In the genomic region with DNA sequence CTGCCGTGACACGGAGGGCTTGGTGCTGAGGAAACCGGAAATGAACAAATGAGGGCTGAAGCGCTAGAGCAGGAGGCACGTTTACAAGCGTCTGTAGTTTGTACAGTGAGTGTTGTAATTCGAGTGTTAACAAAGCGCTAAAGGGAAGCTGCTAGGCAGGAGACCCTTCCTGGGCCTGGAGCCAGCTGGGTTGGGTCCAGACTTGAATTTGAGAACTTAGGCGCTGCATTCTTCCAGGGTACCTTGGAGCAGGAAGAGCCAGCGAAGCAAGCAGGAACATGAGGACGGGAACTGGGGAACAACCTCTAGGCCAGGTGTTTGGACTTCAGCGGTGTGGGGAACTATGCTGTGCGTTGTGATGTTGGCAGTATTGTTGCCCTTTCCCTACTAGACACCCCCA, we compare ENCODE assay signal across 8 mouse cellular contexts. TPM values are rescaled to one million over a fixed set of nuclear protein-coding genes. Genes with fewer than 3 reads are reported as not detected.
DNase-seq lines count a peak whose midpoint lies in the region; ATAC-seq and TF ChIP-seq lines count a peak whose summit lies in the region.

No protein-coding gene starts in this region.

- H3K4me1 ChIP-seq in forebrain, embryonic 12.5 days: peaks cover 14% of the 10 kb centered on the region
- no peaks in the 10 kb centered on the region for H3K4me1 ChIP-seq in forebrain, embryonic 11.5 days (replicated peaks; ENCODE audit: control insufficient read depth, insufficient read depth, low read length)
- H3K4me1 ChIP-seq in intestine, postnatal 0 days (replicated peaks; ENCODE audit: control insufficient read depth, insufficient read depth, low read length): no peaks in the 10 kb centered on the region; the same call in 1 of the 2 replicates

- no peaks in the 10 kb centered on the region for H3K36me3 ChIP-seq in forebrain, embryonic 12.5 days (replicated peaks)
- no peaks in the 10 kb centered on the region for H3K36me3 ChIP-seq in forebrain, embryonic 11.5 days (ENCODE audit: control insufficient read depth, insufficient read depth, low read length)
- no peaks in the 10 kb centered on the region for H3K36me3 ChIP-seq in intestine, postnatal 0 days (ENCODE audit: control insufficient read depth, insufficient read depth)

- no peak overlapping the region for H3K9ac ChIP-seq in forebrain, embryonic 12.5 days
- no peak overlapping the region for H3K9ac ChIP-seq in forebrain, embryonic 11.5 days (ENCODE audit: low read length)
- no peak overlapping the region for H3K9ac ChIP-seq in intestine, postnatal 0 days (ENCODE audit: low read depth, low read length)

- peak overlapping the region; percentile 4; the same call in 1 of the 2 replicates for H3K27ac ChIP-seq in forebrain, embryonic 12.5 days
- no peak overlapping the region for H3K27ac ChIP-seq in forebrain, embryonic 11.5 days (ENCODE audit: low read depth, low read length)
- no peak overlapping the region for H3K27ac ChIP-seq in intestine, postnatal 0 days (ENCODE audit: low read depth, low read length)

- WGBS in forebrain, embryonic 12.5 days: 69% methylated on average over 13 of the region's 13 CpGs
- WGBS in forebrain, embryonic 11.5 days: 79% methylated on average over 13 of the region's 13 CpGs
- 35% methylated on average over 13 of the region's 13 CpGs for WGBS in intestine, postnatal 0 days

- no peaks in the 10 kb centered on the region for H3K9me3 ChIP-seq in forebrain, embryonic 12.5 days
- H3K9me3 ChIP-seq in forebrain, embryonic 11.5 days (ENCODE audit: control insufficient read depth, low read length): no peaks in the 10 kb centered on the region
- H3K9me3 ChIP-seq in intestine, postnatal 0 days (ENCODE audit: control insufficient read depth): no peaks in the 10 kb centered on the region

- no peak for DNase-seq in forebrain, embryonic 11.5 days (ENCODE audit: low spot score)
- peak; percentile 79 for DNase-seq in right cerebral cortex, postnatal 4 days
- no peak for DNase-seq in right cerebral cortex, postnatal 36 days (ENCODE audit: low spot score in 2 of 2)
- no peak for DNase-seq in natural killer cell, adult 2 months (ENCODE audit: low spot score in 2 of 2)

- TF ChIP-seq CTCF in intestine, postnatal 0 days (IDR thresholded peaks at IDR 0.05; ENCODE audit: low read depth): no peak

- no peak overlapping the region for H3K4me2 ChIP-seq in forebrain, embryonic 12.5 days
- no peak overlapping the region for H3K4me2 ChIP-seq in forebrain, embryonic 11.5 days (ENCODE audit: low read depth, low read length, severe bottlenecking)
- H3K4me2 ChIP-seq in intestine, postnatal 0 days (replicated peaks; ENCODE audit: low read depth): peak overlapping the region; percentile 35

- no peak overlapping the region for H3K4me3 ChIP-seq in forebrain, embryonic 12.5 days (replicated peaks)
- H3K4me3 ChIP-seq in forebrain, embryonic 11.5 days (ENCODE audit: low read depth, low read length): no peak overlapping the region
- no peak overlapping the region for H3K4me3 ChIP-seq in intestine, postnatal 0 days (ENCODE audit: low read depth, low read length)

- ATAC-seq in forebrain, embryonic 12.5 days (ENCODE audit: low FRiP score): peak; percentile 14; the same call in 1 of the 2 replicates
- no peak for ATAC-seq in forebrain, embryonic 11.5 days (replicated peaks; ENCODE audit: low FRiP score)
- no peak for ATAC-seq in intestine, postnatal 0 days
- ATAC-seq in megakaryocyte progenitor cell, adult 5-6 weeks (replicated peaks; ENCODE audit: poor library complexity): peak; percentile 81
- ATAC-seq in erythroid progenitor cell, adult 5-6 weeks (replicated peaks; ENCODE audit: low FRiP score, poor library complexity, severe bottlenecking): no peak

- H3K27me3 ChIP-seq in forebrain, embryonic 12.5 days: 0 out of 2 replicates have a peak, but pooled peaks cover 2% of the 10 kb centered on the region
- no peaks in the 10 kb centered on the region for H3K27me3 ChIP-seq in forebrain, embryonic 11.5 days (ENCODE audit: control insufficient read depth, insufficient read depth, low read length)
- H3K27me3 ChIP-seq in intestine, postnatal 0 days (replicated peaks; ENCODE audit: control insufficient read depth, insufficient read depth, low read length): no peaks in the 10 kb centered on the region

RNA-seq across cellular contexts. Expression of a gene that starts 46.9 kb away (rescaled TPM):
- 127 and 130 TPM in 2 replicates for polyA plus RNA-seq in forebrain, embryonic 12.5 days (2016; fragmentation: Nextera tagmentation; extraction: Ambion mirVana)
- polyA plus RNA-seq in forebrain, embryonic 11.5 days (2014; fragmentation: Nextera tagmentation; extraction: Ambion mirVana): 127 and 129 TPM in 2 replicates
- 35.8 and 40.0 TPM in 2 replicates for polyA plus RNA-seq in intestine, postnatal 0 days (2015; fragmentation: Nextera tagmentation; extraction: Ambion mirVana)
- 27.4 and 29.7 TPM in 2 replicates for total RNA-seq in megakaryocyte progenitor cell, adult 5-6 weeks (2015)
- total RNA-seq in megakaryocyte progenitor cell, adult 5-6 weeks (2017): 40.2 and 52.3 TPM in 2 replicates
- 7.2 and 8.4 TPM in 2 replicates for total RNA-seq in erythroid progenitor cell, adult 5-6 weeks (2015; ENCODE audit: low replicate concordance)
- total RNA-seq in erythroid progenitor cell, adult 5-6 weeks (2017; ENCODE audit: low replicate concordance): 4.2 and 6.5 TPM in 2 replicates

RNA-seq across cellular contexts. Expression of a gene that starts 47.4 kb away (rescaled TPM):
- polyA plus RNA-seq in forebrain, embryonic 12.5 days (2016; fragmentation: Nextera tagmentation; extraction: Ambion mirVana): 3.9 and 4.4 TPM in 2 replicates
- polyA plus RNA-seq in forebrain, embryonic 11.5 days (2014; fragmentation: Nextera tagmentation; extraction: Ambion mirVana): 2.8 and 3.3 TPM in 2 replicates
- polyA plus RNA-seq in intestine, postnatal 0 days (2015; fragmentation: Nextera tagmentation; extraction: Ambion mirVana): 0.83 and 1.1 TPM in 2 replicates
- 0.07 and 1.2 TPM in 2 replicates for total RNA-seq in megakaryocyte progenitor cell, adult 5-6 weeks (2015)
- total RNA-seq in megakaryocyte progenitor cell, adult 5-6 weeks (2017): 1.2 and 2.5 TPM in 2 replicates
- total RNA-seq in erythroid progenitor cell, adult 5-6 weeks (2015; ENCODE audit: low replicate concordance): not detected in 2 replicates
- not detected in 2 replicates for total RNA-seq in erythroid progenitor cell, adult 5-6 weeks (2017; ENCODE audit: low replicate concordance)

Comparison
In these comparisons a context has a peak if more than half of its experiments do, and no peak if none do; other contexts are left out.
1. ATAC-seq: peak in forebrain, embryonic 12.5 days (single experiment) and megakaryocyte progenitor cell, adult 5-6 weeks (single experiment); none in forebrain, embryonic 11.5 days (single experiment), intestine, postnatal 0 days (single experiment) and erythroid progenitor cell, adult 5-6 weeks (single experiment).